Mouse (Mus musculus): Measurements from ENCODE around the gene Scn8a. TPM values are rescaled to one million over a fixed set of nuclear protein-coding genes. Genes with fewer than 3 reads are reported as not detected.
A peak's percentile ranks its signal among the peaks of the same experiment; 100 is the strongest.

The Scn8a gene
- polyA plus RNA-seq, 1 experiment from 2014 or later: 3.6 TPM

DNA sequence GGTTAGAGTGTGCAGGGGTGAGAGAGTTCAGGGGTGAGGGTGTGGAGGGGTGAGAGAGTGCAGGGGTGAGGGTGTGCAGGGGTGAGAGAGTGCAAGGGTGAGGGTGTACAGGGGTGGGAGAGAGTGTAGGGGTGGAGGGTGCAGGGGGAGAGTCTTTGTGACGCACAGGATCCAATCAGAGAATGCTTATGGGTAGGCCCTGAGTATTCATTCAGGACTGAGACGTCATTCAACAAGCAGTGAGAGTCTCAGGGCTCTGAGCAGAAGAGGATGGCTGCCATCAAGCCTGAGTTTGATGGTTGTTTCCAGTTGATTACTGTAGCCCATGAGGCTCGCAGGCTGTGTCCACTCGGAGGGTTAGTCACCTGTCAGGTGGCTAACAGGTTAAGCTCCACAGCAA is 48.4 kb downstream of the Scn8a start:
- Histone ChIP-seq H3K4me3 (ENCODE audit: low read depth, low read length) (no peak overlapping the region), H3K9me3 (ENCODE audit: control insufficient read depth, low read depth, low read length) (no peaks in the 10 kb centered on the region), H3K4me1 (ENCODE audit: control insufficient read depth, insufficient read depth, low read length) (no peaks in the 10 kb centered on the region), H3K27ac (ENCODE audit: low read length) (no peak overlapping the region), H3K4me2 (replicated peaks; ENCODE audit: low read depth, low read length) (no peak overlapping the region), H3K27me3 (ENCODE audit: control insufficient read depth, insufficient read depth, low read length) (no peaks in the 10 kb centered on the region; the same call in 1 of the 2 replicates), H3K36me3 (ENCODE audit: control insufficient read depth, insufficient read depth, low read length) (no peaks in the 10 kb centered on the region), H3K9ac (replicated peaks; ENCODE audit: low read depth, low read length) (no peak overlapping the region)
- 44% methylated on average over 4 of the region's 4 CpGs for WGBS
- ATAC-seq (ENCODE audit: insufficient number of reproducible peaks, insufficient read depth, low FRiP score, low read depth): no peak

DNA sequence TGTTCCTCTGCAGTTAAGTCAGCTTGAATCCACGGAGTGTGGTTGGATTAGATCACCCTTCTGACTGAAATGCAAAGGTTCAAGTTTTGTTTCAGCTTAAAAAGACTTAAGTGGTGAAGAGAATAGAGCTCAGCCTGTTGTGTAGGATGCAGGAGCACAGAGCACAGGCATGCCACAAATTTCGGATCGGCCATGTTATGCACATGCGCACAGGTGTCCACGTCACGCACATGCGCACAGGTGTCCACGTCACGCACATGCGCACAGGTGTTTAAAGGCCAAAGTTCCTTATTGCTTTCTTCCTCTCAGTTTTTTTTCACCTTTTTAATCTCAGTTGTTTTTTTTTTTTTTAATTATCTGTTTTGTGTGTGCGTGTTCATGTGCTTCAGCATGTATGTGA is 52.6 kb downstream of the Scn8a start:
- Histone ChIP-seq H3K9ac (replicated peaks; ENCODE audit: low read depth, low read length) (no peak overlapping the region), H3K4me2 (replicated peaks; ENCODE audit: low read depth, low read length) (no peak overlapping the region), H3K4me3 (ENCODE audit: low read depth, low read length) (no peak overlapping the region), H3K4me1 (ENCODE audit: control insufficient read depth, insufficient read depth, low read length) (peaks cover 5% of the 10 kb centered on the region; the same call in 1 of the 2 replicates), H3K36me3 (ENCODE audit: control insufficient read depth, insufficient read depth, low read length) (no peaks in the 10 kb centered on the region), H3K27me3 (ENCODE audit: control insufficient read depth, insufficient read depth, low read length) (no peaks in the 10 kb centered on the region), H3K9me3 (ENCODE audit: control insufficient read depth, low read depth, low read length) (no peaks in the 10 kb centered on the region), H3K27ac (ENCODE audit: low read length) (no peak overlapping the region)
- 92% methylated on average over 11 of the region's 11 CpGs for WGBS
- no peak for ATAC-seq (ENCODE audit: insufficient number of reproducible peaks, insufficient read depth, low FRiP score, low read depth)

DNA sequence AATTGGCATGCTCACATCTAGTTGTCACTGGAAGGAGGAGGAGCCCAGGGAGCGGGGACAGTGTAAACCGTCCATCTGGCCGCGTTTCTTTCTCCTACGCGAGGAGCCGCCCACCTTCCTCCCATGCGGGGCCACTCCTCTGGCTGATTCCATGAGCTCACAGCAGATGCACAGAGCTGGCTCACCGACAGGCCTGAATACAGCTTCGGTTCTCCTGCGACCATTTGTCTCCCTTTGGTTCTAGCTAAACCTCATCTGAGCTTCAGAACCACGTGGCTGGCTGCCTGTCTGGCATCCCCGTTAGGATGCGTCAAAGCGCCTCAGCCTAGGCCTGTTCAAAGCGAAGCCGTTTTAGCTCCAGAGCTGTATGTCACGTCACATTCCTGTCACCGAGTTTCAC is 53.8 kb downstream of the Scn8a start:
- Histone ChIP-seq H3K27ac (ENCODE audit: low read length) (no peak overlapping the region), H3K36me3 (ENCODE audit: control insufficient read depth, insufficient read depth, low read length) (no peaks in the 10 kb centered on the region), H3K4me2 (replicated peaks; ENCODE audit: low read depth, low read length) (peak overlapping the region; percentile 28), H3K4me1 (ENCODE audit: control insufficient read depth, insufficient read depth, low read length) (peaks cover 5% of the 10 kb centered on the region; the same call in 1 of the 2 replicates), H3K27me3 (ENCODE audit: control insufficient read depth, insufficient read depth, low read length) (no peaks in the 10 kb centered on the region), H3K9ac (replicated peaks; ENCODE audit: low read depth, low read length) (no peak overlapping the region), H3K9me3 (ENCODE audit: control insufficient read depth, low read depth, low read length) (no peaks in the 10 kb centered on the region), H3K4me3 (ENCODE audit: low read depth, low read length) (no peak overlapping the region)
- peak; percentile 53; the same call in 1 of the 2 replicates for ATAC-seq (ENCODE audit: insufficient number of reproducible peaks, insufficient read depth, low FRiP score, low read depth)
- 17% methylated on average over 19 of the region's 19 CpGs for WGBS

DNA sequence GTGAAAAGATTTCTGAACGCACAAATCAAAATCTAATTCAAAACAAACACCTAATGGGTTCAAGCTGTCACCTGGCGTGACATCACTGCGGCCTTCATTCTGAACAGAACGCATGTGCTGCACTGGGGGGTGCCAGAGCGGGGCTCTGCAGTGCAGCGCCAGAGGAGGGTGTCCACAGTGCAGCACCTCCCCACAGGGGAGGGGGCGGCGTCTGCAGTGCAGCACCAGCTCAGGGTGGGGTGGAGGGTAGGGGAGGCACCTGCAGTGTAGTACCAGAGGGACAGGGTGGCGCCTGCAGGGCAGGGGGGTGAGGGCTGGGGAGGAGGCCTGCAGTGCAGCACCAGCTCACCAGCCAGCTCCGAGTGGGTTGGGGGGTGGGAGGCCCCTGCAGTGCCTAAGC is 55.3 kb downstream of the Scn8a start:
- no peak overlapping the region for H3K27ac ChIP-seq (ENCODE audit: low read length)
- H3K9me3 ChIP-seq (ENCODE audit: control insufficient read depth, low read depth, low read length): no peaks in the 10 kb centered on the region
- WGBS: 74% methylated on average over 10 of the region's 10 CpGs
- H3K4me2 ChIP-seq (replicated peaks; ENCODE audit: low read depth, low read length): no peak overlapping the region
- H3K4me3 ChIP-seq (ENCODE audit: low read depth, low read length): no peak overlapping the region
- no peak overlapping the region for H3K9ac ChIP-seq (replicated peaks; ENCODE audit: low read depth, low read length)
- peaks cover 5% of the 10 kb centered on the region; the same call in 1 of the 2 replicates for H3K4me1 ChIP-seq (ENCODE audit: control insufficient read depth, insufficient read depth, low read length)
- no peaks in the 10 kb centered on the region for H3K36me3 ChIP-seq (ENCODE audit: control insufficient read depth, insufficient read depth, low read length)
- no peaks in the 10 kb centered on the region for H3K27me3 ChIP-seq (ENCODE audit: control insufficient read depth, insufficient read depth, low read length)
- ATAC-seq (ENCODE audit: insufficient number of reproducible peaks, insufficient read depth, low FRiP score, low read depth): 0 out of 2 replicates have a peak, but pooled peaks have one; percentile 28

DNA sequence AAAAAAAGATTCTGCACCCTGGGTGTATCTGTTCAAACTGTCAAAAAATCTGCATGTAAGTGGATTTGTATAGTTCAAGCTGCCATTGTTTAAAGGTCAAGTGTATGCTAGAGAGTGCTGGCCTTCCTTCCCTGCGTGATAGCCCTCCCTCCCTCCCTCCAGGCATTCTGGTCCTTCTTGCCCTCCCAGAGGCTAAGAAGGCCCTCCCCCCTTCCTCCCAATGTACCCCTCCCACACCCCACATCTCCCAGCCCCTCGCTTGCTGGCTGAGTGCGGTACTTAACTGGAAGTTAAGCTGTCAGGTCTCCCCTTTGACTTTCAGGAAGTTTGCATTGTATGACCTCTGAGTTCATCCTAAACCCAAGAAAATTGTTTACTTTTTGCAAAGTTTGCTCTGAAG is 60.8 kb downstream of the Scn8a start:
- Histone ChIP-seq H3K4me1 (ENCODE audit: control insufficient read depth, insufficient read depth, low read length) (no peaks in the 10 kb centered on the region), H3K27ac (ENCODE audit: low read length) (no peak overlapping the region), H3K9ac (replicated peaks; ENCODE audit: low read depth, low read length) (no peak overlapping the region), H3K27me3 (ENCODE audit: control insufficient read depth, insufficient read depth, low read length) (no peaks in the 10 kb centered on the region), H3K4me2 (replicated peaks; ENCODE audit: low read depth, low read length) (no peak overlapping the region), H3K9me3 (ENCODE audit: control insufficient read depth, low read depth, low read length) (no peaks in the 10 kb centered on the region), H3K36me3 (ENCODE audit: control insufficient read depth, insufficient read depth, low read length) (no peaks in the 10 kb centered on the region), H3K4me3 (ENCODE audit: low read depth, low read length) (no peak overlapping the region)
- WGBS: 18% methylated on average over 3 of the region's 3 CpGs
- no peak for ATAC-seq (ENCODE audit: insufficient number of reproducible peaks, insufficient read depth, low FRiP score, low read depth)

DNA sequence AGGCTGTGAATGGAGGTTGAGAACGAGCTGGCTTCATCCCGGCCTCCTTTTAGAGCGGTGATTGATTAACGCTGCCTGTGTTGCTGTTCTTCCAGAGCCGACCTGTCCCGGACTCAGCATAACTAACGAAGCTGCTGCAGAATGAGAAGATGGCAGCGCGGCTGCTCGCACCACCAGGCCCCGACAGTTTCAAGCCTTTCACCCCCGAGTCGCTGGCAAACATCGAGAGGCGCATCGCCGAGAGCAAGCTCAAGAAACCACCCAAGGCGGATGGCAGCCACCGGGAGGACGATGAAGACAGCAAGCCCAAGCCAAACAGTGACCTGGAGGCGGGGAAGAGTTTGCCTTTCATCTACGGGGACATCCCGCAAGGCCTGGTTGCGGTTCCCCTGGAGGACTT is 66.5 kb downstream of the Scn8a start:
- Histone ChIP-seq H3K36me3 (ENCODE audit: control insufficient read depth, insufficient read depth, low read length) (no peaks in the 10 kb centered on the region), H3K9ac (replicated peaks; ENCODE audit: low read depth, low read length) (0 out of 2 replicates have a peak overlapping the region, but pooled peaks have one; percentile 14), H3K4me1 (ENCODE audit: control insufficient read depth, insufficient read depth, low read length) (peaks cover 5% of the 10 kb centered on the region; the same call in 1 of the 2 replicates), H3K4me3 (ENCODE audit: low read depth, low read length) (peak overlapping the region; percentile 18; the same call in 1 of the 2 replicates), H3K9me3 (ENCODE audit: control insufficient read depth, low read depth, low read length) (no peaks in the 10 kb centered on the region), H3K27ac (ENCODE audit: low read length) (no peak overlapping the region), H3K27me3 (ENCODE audit: control insufficient read depth, insufficient read depth, low read length) (no peaks in the 10 kb centered on the region), H3K4me2 (replicated peaks; ENCODE audit: low read depth, low read length) (peak overlapping the region; percentile 28)
- 38% methylated on average over 24 of the region's 24 CpGs for WGBS
- ATAC-seq (ENCODE audit: insufficient number of reproducible peaks, insufficient read depth, low FRiP score, low read depth): no peak; the same call in 1 of the 2 replicates

DNA sequence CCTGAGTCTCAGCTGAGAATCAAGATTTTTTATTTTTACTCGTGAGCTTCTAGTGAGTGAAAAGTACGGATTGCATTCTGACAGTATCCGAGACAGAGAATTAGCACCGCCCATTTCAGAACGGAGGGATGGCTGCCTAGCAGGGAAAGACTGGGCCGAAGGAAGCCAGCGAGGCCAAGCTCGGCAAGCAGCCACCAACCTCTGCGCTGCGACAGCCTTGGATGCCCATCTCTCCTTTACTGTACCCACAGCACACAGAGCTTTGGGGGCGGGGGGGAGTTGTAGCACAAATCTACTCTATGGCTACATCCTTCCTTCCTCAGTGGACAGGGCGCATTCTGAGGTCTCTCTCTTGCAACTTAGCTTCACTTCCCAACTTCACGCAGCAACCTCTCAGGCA is 78.7 kb downstream of the Scn8a start:
- no peak for ATAC-seq (ENCODE audit: insufficient number of reproducible peaks, insufficient read depth, low FRiP score, low read depth)
- H3K36me3 ChIP-seq (ENCODE audit: control insufficient read depth, insufficient read depth, low read length): no peaks in the 10 kb centered on the region
- WGBS: 86% methylated on average over 13 of the region's 13 CpGs
- H3K4me1 ChIP-seq (ENCODE audit: control insufficient read depth, insufficient read depth, low read length): no peaks in the 10 kb centered on the region
- no peak overlapping the region for H3K4me2 ChIP-seq (replicated peaks; ENCODE audit: low read depth, low read length)
- no peaks in the 10 kb centered on the region for H3K27me3 ChIP-seq (ENCODE audit: control insufficient read depth, insufficient read depth, low read length)
- no peak overlapping the region for H3K9ac ChIP-seq (replicated peaks; ENCODE audit: low read depth, low read length)
- no peak overlapping the region for H3K27ac ChIP-seq (ENCODE audit: low read length)
- no peak overlapping the region for H3K4me3 ChIP-seq (ENCODE audit: low read depth, low read length)
- H3K9me3 ChIP-seq (ENCODE audit: control insufficient read depth, low read depth, low read length): no peaks in the 10 kb centered on the region

DNA sequence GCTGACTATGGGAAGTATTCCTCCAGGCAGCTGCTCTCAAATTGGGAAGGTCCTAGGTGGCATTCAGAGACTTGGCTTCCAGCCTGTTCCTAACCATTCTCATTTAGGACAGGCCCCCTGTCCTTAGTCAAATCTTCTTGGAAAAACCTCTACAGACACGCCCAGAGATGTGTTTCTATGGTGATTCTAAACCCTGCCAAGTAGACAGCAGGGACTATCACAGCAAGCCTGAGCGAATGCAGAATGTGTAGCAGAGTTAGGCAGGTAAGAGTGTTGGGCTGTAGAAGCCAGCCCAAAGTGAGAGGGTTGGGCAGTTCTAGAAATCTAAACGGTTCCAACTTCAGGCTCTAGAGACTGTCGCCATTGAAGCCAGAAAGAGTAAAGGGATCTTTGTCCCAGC is 79.5 kb downstream of the Scn8a start:
- WGBS: 88% methylated on average over 4 of the region's 4 CpGs
- Histone ChIP-seq H3K4me2 (replicated peaks; ENCODE audit: low read depth, low read length) (no peak overlapping the region), H3K9ac (replicated peaks; ENCODE audit: low read depth, low read length) (no peak overlapping the region), H3K4me3 (ENCODE audit: low read depth, low read length) (no peak overlapping the region), H3K36me3 (ENCODE audit: control insufficient read depth, insufficient read depth, low read length) (no peaks in the 10 kb centered on the region), H3K4me1 (ENCODE audit: control insufficient read depth, insufficient read depth, low read length) (no peaks in the 10 kb centered on the region), H3K27me3 (ENCODE audit: control insufficient read depth, insufficient read depth, low read length) (no peaks in the 10 kb centered on the region), H3K9me3 (ENCODE audit: control insufficient read depth, low read depth, low read length) (no peaks in the 10 kb centered on the region), H3K27ac (ENCODE audit: low read length) (no peak overlapping the region)
- ATAC-seq (ENCODE audit: insufficient number of reproducible peaks, insufficient read depth, low FRiP score, low read depth): no peak

DNA sequence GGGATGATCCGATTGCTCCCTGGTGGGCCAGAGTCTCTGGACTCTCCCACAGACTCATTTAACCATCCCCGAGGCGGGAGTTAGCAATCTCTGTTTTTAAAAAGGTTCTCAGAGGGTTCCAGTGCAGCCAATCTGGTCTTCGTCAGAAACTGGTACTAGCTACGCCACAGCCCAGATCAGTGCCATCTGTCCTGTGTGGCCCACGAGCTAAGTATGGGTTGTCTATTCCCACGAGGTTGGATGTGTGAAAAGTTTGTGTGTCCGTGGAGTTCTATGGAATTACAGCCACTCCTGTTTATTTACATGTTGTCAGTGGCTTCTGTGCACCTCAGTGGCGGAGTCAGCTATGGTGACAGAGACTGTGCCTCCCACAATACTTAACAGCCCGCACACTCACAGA is 81.8 kb downstream of the Scn8a start:
- WGBS: 76% methylated on average over 10 of the region's 10 CpGs
- H3K4me1 ChIP-seq (ENCODE audit: control insufficient read depth, insufficient read depth, low read length): no peaks in the 10 kb centered on the region
- H3K9me3 ChIP-seq (ENCODE audit: control insufficient read depth, low read depth, low read length): no peaks in the 10 kb centered on the region
- no peak overlapping the region for H3K4me3 ChIP-seq (ENCODE audit: low read depth, low read length)
- H3K4me2 ChIP-seq (replicated peaks; ENCODE audit: low read depth, low read length): no peak overlapping the region
- H3K27me3 ChIP-seq (ENCODE audit: control insufficient read depth, insufficient read depth, low read length): no peaks in the 10 kb centered on the region
- no peak for ATAC-seq (ENCODE audit: insufficient number of reproducible peaks, insufficient read depth, low FRiP score, low read depth)
- H3K27ac ChIP-seq (ENCODE audit: low read length): no peak overlapping the region
- no peak overlapping the region for H3K9ac ChIP-seq (replicated peaks; ENCODE audit: low read depth, low read length)
- no peaks in the 10 kb centered on the region for H3K36me3 ChIP-seq (ENCODE audit: control insufficient read depth, insufficient read depth, low read length)

All from stomach, embryonic 14.5 days (tissue).